Comparison of ENCODE assay signal across 12 mouse cellular contexts in genomic region chr2:77903979-77904378, GRCm38 (mm10).
"Had no signal": no experiment of that assay in that cellular context is flagged by ENCODE, and none has a peak within 500 bp of the region (broad histone marks: within the 10 kb centered on the region; RNA-seq: fewer than 3 reads in every experiment).

No protein-coding gene starts in this region.

- DNase-seq: left cerebral cortex, postnatal 4 days; liver; liver, embryonic 13.5 days; liver, postnatal 0 days; lung, adult 18-20 months; lung, adult 2 months; lung, embryonic 14.5 days; lung, postnatal 10 days; lung, postnatal 14 days; lung, postnatal 36 days; lung, postnatal 4 days; midbrain, embryonic 14.5 days had no signal
